Mouse (Mus musculus) kidney, adult 9 months (tissue): ENCODE measurements around the gene Gnat2.

Experiments used
- DNase-seq: peaks from one replicate; pipeline ENCODE4 v3.0.0; 2022

Gene Gnat2

DNA sequence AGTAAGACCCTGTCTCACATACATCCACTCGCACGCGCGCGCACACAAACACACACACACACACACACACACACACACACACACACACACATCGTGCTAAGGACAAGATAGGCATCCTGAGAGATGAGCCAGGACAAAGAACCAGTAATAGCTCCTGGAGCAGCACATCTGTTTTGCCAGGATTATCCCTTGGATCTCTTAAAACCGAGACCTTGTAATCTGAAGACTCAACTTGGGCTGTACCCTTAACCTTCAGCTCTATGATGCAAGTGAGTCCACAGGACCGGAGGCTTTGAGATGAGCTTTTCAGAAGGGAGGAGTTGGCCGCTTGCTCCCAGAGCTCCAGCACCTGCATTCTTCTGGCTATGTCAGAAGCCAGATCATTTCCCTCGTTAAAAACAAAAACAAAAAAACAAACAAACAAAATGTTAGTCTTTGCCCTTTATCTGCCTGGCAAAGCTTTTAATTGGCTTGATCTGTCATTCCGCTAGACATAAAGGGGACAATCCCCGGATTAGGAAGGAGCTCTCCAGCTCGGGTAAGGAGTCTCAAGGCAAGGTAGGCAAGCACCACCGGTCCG lies at the start of gene Gnat2:
Gene Gnat2 (plus strand): TSS at position 254 of the 580 bp plus-strand sequence.
- DNase-seq, result no peak

DNA sequence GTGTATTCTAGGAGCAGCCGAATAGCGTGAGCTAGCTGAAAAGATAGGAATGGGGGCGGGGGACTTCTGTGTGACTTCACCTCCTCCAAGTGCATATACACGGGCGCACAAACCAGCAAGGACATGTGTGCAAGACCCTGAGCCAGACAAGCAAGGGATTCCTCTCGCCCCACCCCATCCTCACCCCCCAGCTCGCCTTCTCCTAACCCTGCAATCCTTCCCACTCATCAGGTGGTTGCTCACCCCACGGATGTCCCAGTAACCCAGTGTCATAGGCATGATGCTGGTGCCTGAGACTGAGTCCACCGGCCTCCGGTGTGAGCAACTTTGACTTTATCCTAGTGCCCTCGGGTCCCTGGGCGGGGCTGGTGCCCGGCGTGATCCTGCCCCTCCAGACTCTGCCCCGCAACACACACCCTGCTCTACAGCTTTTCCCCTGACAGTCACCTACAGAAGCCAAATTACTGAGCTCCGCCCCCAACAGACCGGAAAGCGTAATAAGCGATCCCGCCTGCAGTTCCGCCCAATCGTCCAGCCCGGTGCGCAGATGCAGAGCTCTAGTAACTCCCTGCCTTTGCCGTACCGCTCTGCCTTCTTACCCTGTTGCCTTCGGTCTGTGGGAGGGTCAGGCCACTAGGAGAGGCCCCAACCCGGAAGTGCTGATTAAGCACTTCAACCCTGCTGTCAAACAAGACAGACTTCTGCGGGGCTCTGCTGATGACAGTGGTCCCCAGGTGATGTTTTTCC lies 48.0 kb upstream of the Gnat2 start, which contains the start of gene Gstm4:
Gene Gstm4 (minus strand): TSS at position 501 of the 747 bp plus-strand sequence.
- DNase-seq, result peak; percentile 95

DNA sequence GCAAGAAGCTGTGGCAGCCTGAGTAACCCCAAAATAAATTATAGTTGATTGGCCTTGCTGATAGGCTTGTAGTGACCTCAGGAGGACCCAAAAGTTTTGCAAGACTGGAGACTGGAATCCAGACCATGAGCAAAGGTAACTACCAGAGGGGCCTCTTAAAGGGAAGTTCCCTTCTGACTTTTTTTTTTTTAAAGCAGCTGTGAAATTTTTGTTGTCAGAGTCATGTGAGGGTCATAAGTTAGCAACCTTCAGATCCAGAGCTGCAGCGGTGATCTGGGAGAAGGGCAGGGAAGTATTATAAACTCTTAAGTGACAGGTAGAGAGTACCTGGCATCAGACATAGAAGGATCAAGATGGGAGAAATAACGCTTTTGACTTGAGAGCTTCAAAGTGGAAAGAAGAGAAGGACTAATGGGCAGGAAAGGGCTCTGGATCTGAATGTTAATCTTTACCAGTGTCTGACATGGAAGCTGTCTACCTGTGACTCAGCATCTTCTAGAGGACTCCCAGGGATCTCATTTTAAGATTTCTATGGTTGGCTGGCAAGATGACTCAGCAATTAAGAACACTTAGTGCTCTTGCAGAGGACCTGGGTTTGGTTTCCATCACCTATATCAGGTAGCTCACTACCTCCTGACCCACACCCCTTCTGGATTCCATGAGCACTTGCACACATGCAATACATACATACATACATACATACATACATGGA lies 45.5 kb upstream of the Gnat2 start:
- no peak for DNase-seq

GRCm38 (mm10) chr3:108048306-108048705 lies 44.3 kb upstream of the Gnat2 start:
- DNase-seq, result no peak

DNA sequence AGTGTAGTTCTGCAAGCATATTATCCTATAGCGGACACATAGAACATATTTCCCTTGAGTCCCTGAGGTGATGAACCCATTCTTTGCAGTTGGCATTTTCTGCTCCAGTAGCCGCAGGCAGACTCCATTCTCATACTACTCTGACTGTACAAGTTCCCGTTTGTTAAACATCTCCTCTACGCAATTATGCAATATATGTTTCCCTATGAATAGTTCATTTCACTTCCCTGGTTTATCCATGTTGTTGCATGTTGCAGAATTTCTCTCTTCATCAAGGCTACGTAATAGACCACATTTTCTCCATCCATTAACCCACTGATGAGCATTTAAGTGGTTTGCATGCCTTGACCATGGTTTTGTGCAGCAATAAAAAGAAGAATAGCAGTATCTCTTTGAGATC lies 42.1 kb upstream of the Gnat2 start:
- DNase-seq, result no peak

GRCm38 (mm10) chr3:108061420-108061819 lies 31.2 kb upstream of the Gnat2 start:
- peak; percentile 77 for DNase-seq

DNA sequence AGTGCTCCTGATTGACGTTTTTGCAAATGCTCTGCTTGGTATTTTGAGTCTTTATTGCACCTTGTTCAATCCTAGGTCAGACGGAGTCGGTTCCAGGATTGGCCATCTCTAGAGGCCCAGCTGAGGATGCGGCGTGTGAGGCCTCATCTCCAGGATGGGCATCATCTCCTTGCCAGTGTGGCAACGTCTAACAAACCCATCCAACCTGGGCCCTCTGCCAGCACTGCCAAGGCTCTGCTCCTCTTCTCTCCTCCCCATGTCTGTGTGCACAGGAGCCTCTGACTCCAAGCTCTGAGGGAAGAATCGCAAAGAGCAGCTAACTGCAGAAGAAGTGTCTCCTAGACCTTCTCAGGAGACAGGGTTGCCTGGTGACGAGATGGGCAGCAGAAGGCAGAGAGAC lies 29.9 kb upstream of the Gnat2 start:
- no peak for DNase-seq

- DNase-seq, result no peak
Measured at GRCm38 (mm10) chr3:108064672-108065071, 27.9 kb upstream of the Gnat2 start.

DNA sequence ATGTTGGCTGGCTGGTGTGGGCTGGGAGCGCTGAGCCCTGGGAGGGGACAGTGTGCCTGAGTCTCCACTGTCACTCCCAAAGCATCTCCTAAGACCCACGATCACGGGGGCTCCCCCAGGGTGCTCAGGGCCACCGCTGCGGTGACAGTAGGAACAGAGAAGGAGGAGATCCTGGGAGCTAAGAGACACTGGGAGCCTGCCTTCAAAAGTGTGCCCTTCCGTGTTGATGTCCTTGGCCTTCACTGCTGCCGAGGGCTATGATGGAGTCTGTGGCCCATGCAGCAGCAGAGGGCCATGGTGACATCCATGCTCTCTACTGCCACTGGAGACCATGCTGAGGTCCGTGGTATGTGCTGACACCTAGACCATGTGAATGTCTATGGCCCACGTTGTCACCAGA lies 27.0 kb upstream of the Gnat2 start:
- no peak for DNase-seq

GRCm38 (mm10) chr3:108067370-108067934 lies 25.1 kb upstream of the Gnat2 start:
- DNase-seq, result peak; percentile 90

DNA sequence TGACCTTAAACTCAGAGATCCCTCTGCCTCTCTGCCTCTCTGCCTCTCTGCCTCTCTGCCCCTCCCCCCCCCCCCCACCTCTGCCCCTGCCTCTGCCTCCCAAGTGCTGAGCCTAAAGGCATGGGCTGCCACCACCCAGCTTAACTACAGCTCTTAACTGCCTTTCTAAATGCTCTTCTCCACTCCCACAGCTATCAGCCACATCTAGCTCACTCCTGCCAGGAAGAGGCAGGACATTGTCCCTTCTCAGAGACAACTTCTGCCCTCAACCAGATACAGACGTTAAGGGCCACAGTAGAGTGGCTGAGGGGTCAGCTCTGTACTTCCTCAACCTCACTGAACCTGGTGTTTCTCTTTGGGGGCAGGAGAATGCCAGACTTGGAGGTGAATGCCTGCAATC lies 23.8 kb upstream of the Gnat2 start:
- no peak for DNase-seq

DNA sequence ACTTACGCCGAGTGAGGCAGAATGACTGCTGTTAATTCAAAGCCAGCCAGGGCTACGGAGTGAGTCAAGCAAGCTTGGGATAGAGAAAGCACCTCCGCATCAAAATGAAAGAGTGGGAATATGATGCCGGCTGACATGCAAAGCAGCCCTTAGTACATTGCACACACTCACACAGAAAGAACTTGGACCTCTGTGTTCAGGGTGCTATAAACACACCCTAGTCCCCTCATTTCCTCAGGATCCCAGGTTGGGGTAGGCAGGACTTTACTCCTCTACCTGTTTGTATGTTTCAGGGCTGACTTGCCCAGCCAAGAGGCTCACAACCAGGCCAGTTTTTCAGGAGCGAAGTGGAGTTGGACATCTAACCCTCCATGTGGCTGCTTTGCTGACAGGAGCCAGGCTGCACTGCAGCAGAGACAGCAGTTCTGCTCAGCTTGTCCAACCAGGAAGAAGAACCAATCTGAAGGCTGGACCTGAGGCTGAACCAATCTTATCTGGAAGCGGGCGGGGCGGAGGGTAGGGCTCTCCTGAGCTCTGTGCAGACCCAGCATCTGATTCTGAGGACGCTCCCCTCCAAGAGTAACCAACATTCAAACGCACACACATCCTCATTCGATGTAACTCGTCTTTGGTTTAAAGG lies 23.2 kb upstream of the Gnat2 start:
- DNase-seq, result peak; percentile 84

GRCm38 (mm10) chr3:108070295-108071293 lies 22.0 kb upstream of the Gnat2 start:
- peak; percentile 93 for DNase-seq

- no peak for DNase-seq
Measured at GRCm38 (mm10) chr3:108072983-108073569, 19.5 kb upstream of the Gnat2 start.

- DNase-seq, result peak; percentile 63
Measured at GRCm38 (mm10) chr3:108076836-108077235, 15.8 kb upstream of the Gnat2 start.

- no peak for DNase-seq
Measured at GRCm38 (mm10) chr3:108081681-108082080, 10.9 kb upstream of the Gnat2 start.

DNA sequence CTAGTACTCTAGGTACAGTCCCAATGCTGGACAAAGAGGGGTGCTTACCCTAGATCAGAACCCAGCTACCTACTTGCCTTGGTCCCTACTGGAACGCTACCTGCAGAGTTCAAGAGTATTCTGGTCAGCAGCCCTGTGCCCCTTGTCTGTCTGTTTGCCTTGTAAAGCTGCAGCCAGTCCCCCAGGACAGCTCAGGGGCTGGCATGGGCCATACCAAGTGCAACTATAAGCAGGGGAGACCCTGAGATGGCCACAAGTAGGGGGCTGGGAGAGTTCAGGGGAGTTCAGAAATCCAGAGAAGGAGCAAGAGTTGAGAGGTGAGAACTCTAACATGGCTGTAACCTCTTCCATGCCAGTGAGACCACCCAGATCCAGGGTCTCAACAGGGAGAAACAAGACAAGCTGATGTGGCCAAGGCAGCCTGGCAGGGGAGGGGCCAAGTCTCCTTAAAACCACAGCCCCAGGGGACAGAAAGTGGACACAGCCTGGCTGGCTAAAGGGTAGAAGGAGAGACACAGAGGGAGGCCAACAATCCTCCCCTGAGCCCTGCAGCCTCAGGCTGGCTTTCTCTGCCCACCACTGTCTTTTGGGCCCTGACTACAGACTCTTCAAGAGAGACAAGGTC lies 10.2 kb upstream of the Gnat2 start:
- no peak for DNase-seq

DNA sequence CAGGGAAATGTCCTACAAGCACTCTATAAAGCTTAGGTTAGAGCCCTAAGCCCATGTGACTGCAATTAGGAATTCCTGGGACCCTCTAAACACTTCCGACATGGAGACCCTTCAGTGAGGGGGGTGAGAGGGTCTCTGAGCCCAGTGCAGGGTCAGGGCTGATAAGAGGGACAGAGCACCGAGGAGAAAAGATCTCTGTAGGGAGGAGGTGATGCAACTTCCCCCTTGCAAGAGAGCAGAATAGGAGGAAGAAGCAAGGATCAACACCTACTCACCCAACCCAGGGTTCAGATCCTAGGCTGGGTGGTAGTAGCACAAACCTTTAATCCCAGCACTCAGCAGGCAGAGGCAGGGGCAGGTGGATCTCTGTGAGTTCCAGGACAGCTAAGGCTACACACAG lies 9.4 kb upstream of the Gnat2 start:
- DNase-seq, result no peak

DNA sequence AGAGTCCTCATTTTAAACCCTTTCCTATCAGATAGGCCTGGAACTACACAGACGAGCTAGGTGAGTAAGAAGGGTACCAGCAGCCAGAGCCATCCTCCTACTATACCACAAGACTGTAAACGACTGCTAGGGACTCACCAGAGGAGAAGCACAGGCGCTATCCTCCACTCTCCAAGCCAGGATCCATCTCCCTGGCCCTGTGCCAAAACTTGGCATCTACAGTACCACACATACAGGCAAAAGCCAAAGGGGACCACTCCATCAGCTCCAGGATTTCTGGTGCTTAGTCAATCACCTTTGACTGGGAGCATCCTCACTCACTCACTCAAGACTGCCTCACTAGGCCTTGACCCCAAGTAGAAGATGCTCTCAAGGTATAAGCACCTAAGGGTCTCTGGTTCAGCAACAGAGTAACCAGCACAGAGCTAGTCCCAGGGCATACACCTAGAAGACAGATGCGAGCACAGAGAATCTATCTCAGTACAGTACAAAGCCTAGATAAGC lies 8.6 kb upstream of the Gnat2 start:
- DNase-seq, result no peak

DNA sequence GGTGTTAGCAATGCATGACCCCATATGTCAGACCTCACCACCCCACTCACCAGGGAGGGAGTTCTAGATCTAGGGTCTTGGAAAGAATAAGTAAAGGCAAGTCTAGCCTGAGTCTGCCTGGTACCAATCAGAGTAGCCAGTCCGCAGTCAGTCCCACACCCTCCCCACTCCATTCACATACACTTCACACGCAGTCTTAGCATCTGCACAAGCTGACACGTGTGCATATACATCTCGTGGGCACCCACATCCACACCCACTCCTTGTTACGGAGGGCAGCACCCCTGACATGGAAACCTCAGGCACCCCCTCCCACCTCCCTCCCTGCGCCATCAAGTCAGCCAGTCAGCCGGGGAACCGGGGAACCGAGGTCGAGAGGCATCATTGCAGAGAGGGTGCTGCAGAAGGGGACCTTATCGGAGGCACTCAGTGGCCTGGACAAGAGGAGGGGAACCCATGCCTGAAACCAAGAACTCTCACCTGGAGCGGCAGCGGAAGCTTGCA lies 7.8 kb upstream of the Gnat2 start:
- DNase-seq, result peak; percentile 6
